Mouse (Mus musculus) liver, embryonic 13.5 days (tissue): Measurements from ENCODE around the gene Pdzd2. TPM values are rescaled to one million over a fixed set of nuclear protein-coding genes. Genes with fewer than 3 reads are reported as not detected.

Experiments used
- ATAC-seq: fragments of 200-750 bp; cut with Nextera tagmentation; 2 replicates; pipeline ENCODE4 v1.8.0; 2017; ENCODE audit warnings: low read depth, mild to moderate bottlenecking, moderate number of reproducible peaks, moderate library complexity
- DNase-seq: peaks from one replicate; pipeline ENCODE4 v3.0.0; 2022
- H3K27ac ChIP-seq: fragments of 300-500 bp; sonication (generic); 2 replicates; pipeline ENCODE4 v1.5.1; 2015; ENCODE audit warnings: moderate library complexity, mild to moderate bottlenecking, inconsistent platforms
- H3K27me3 ChIP-seq: fragments of 300-500 bp; sonication (generic); 2 replicates; pipeline ENCODE4 v1.6.1; 2015; ENCODE audit warnings: mild to moderate bottlenecking, inconsistent platforms
- H3K36me3 ChIP-seq: fragments of 300-500 bp; sonication (generic); 2 replicates; pipeline ENCODE4 v1.6.1; 2015; ENCODE audit warnings: mild to moderate bottlenecking, inconsistent platforms
- H3K4me1 ChIP-seq: fragments of 300-500 bp; sonication (generic); replicated peaks from 2 replicates; pipeline ENCODE4 v1.6.1; 2015; ENCODE audit warnings: inconsistent platforms
- H3K4me2 ChIP-seq: fragments of 300-500 bp; sonication (generic); 2 replicates; pipeline ENCODE4 v1.6.1; 2015; ENCODE audit warnings: inconsistent platforms, mild to moderate bottlenecking, moderate library complexity
- H3K4me3 ChIP-seq: fragments of 300-500 bp; sonication (generic); replicated peaks from 2 replicates; pipeline ENCODE4 v1.5.1; 2015; ENCODE audit warnings: mild to moderate bottlenecking, inconsistent platforms
- H3K9ac ChIP-seq: fragments of 300-500 bp; sonication (generic); 2 replicates; pipeline ENCODE4 v1.6.1; 2015; ENCODE audit warnings: mild to moderate bottlenecking, inconsistent platforms
- H3K9me3 ChIP-seq: fragments of 300-500 bp; sonication (generic); replicated peaks from 2 replicates; pipeline ENCODE4 v1.6.1; 2016; ENCODE audit warnings: inconsistent platforms
- WGBS: fragments of 180-500 bp; shearing (Covaris S2); methylation state at CpG from one replicate; pipeline ENCODE4 v1.1.7; 2015; ENCODE audit not compliant: insufficient replicate concordance; 5-methylcytosine and 5-hydroxymethylcytosine counted together
- polyA plus RNA-seq: library from polyadenylated mRNA; unstranded; fragments of >200 nt; fragmentation: Nextera tagmentation; extraction: Ambion mirVana; gene quantifications from 2 replicates; pipeline ENCODE4 v1.2.1, GENCODE M21; 2015

Pdzd2 gene
- polyA plus RNA-seq, 1 experiment from 2014 or later: 1.5 TPM

GRCm38 (mm10) chr15:12638370-12639030 is 101.2 kb downstream of the Pdzd2 start:
- Histone ChIP-seq H3K27ac (no peak overlapping the region), H3K4me3 (no peak overlapping the region), H3K9ac (no peak overlapping the region), H3K36me3 (no peaks in the 10 kb centered on the region), H3K27me3 (no peaks in the 10 kb centered on the region), H3K4me1 (no peaks in the 10 kb centered on the region), H3K9me3 (no peaks in the 10 kb centered on the region), H3K4me2 (no peak overlapping the region)
- DNase-seq: no peak
- 74% methylated on average over 14 of the region's 14 CpGs for WGBS
- no peak for ATAC-seq

GRCm38 (mm10) chr15:12637511-12637910 is 102.2 kb downstream of the Pdzd2 start:
- no peak for ATAC-seq
- Histone ChIP-seq H3K27ac (no peak overlapping the region), H3K4me1 (no peaks in the 10 kb centered on the region), H3K27me3 (no peaks in the 10 kb centered on the region), H3K9ac (no peak overlapping the region), H3K9me3 (no peaks in the 10 kb centered on the region), H3K4me3 (no peak overlapping the region), H3K4me2 (no peak overlapping the region), H3K36me3 (no peaks in the 10 kb centered on the region)
- WGBS: 70% methylated on average over 8 of the region's 8 CpGs
- DNase-seq: no peak

GRCm38 (mm10) chr15:12636386-12636785 is 103.3 kb downstream of the Pdzd2 start:
- Histone ChIP-seq H3K9ac (no peak overlapping the region), H3K36me3 (no peaks in the 10 kb centered on the region), H3K27me3 (no peaks in the 10 kb centered on the region), H3K27ac (no peak overlapping the region), H3K9me3 (no peaks in the 10 kb centered on the region), H3K4me1 (peaks cover 1% of the 10 kb centered on the region), H3K4me2 (no peak overlapping the region), H3K4me3 (no peak overlapping the region)
- DNase-seq (no peak), ATAC-seq (no peak)
- 60% methylated on average over 5 of the region's 5 CpGs for WGBS

GRCm38 (mm10) chr15:12634921-12635320 is 104.8 kb downstream of the Pdzd2 start:
- WGBS: 68% methylated on average over 8 of the region's 8 CpGs
- no peak overlapping the region for H3K9ac ChIP-seq
- no peaks in the 10 kb centered on the region for H3K9me3 ChIP-seq
- H3K27ac ChIP-seq: no peak overlapping the region
- no peak overlapping the region for H3K4me3 ChIP-seq
- H3K4me1 ChIP-seq: peaks cover 7% of the 10 kb centered on the region
- ATAC-seq (no peak), DNase-seq (no peak)
- H3K36me3 ChIP-seq: no peaks in the 10 kb centered on the region
- H3K27me3 ChIP-seq: no peaks in the 10 kb centered on the region
- no peak overlapping the region for H3K4me2 ChIP-seq

- ATAC-seq (no peak), DNase-seq (no peak)
- 59% methylated on average over 7 of the region's 7 CpGs for WGBS
Observed at GRCm38 (mm10) chr15:12629164-12629563, 110.6 kb downstream of the Pdzd2 start.

DNA sequence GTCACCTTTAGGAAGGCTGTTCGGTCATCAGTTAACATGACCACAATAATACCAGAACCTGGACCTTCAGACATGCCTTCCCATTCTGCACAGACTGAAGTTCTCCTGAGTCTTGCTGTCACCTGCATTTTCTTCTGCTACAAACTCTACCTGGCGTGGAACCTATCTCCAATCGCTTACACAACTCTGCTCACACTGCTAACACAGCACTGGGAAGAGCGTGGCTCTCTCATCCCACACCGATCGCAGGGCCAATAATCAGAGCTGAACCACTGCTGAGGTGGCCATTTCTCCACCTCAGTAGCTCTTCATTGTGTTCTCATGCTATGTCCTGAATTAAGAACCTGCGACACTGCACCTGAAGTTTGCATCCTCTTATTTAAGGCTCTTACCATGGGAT is 111.3 kb downstream of the Pdzd2 start:
- Histone ChIP-seq H3K4me1 (peaks cover 7% of the 10 kb centered on the region), H3K9me3 (no peaks in the 10 kb centered on the region), H3K9ac (no peak overlapping the region), H3K27me3 (no peaks in the 10 kb centered on the region), H3K4me3 (no peak overlapping the region), H3K4me2 (no peak overlapping the region), H3K27ac (no peak overlapping the region), H3K36me3 (no peaks in the 10 kb centered on the region)
- DNase-seq (no peak), ATAC-seq (no peak)
- 78% methylated on average over 7 of the region's 7 CpGs for WGBS

More at GRCm38 (mm10) chr15:12629164-12629563, 110.6 kb downstream of the Pdzd2 start:
- Histone ChIP-seq H3K9me3 (no peaks in the 10 kb centered on the region), H3K27ac (no peak overlapping the region), H3K4me1 (peaks cover 7% of the 10 kb centered on the region), H3K9ac (no peak overlapping the region), H3K27me3 (no peaks in the 10 kb centered on the region), H3K36me3 (no peaks in the 10 kb centered on the region), H3K4me2 (no peak overlapping the region), H3K4me3 (no peak overlapping the region)

DNA sequence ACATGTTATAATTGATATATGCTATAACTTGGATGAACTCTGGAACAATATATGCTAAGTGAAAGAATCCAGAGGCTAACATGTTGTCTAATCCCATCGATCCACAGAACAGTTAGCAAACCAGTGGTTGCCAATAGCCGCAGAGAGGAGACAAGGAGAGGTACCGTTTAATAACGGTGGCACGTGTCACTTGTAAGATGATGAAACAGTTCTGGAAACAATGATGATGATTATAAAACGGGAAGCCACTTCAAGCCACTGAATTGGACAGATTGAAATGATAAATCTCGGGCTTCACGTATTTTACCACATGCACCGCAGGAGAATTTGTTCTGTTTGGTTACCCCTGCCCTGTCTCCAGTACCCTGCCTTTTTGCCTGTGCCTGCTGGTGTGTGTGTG is 112.8 kb downstream of the Pdzd2 start:
- H3K9ac ChIP-seq: no peak overlapping the region
- DNase-seq (no peak), ATAC-seq (no peak)
- no peak overlapping the region for H3K27ac ChIP-seq
- H3K36me3 ChIP-seq: no peaks in the 10 kb centered on the region
- H3K27me3 ChIP-seq: no peaks in the 10 kb centered on the region
- no peak overlapping the region for H3K4me3 ChIP-seq
- no peak overlapping the region for H3K4me2 ChIP-seq
- peaks cover 7% of the 10 kb centered on the region for H3K4me1 ChIP-seq
- 67% methylated on average over 9 of the region's 9 CpGs for WGBS
- H3K9me3 ChIP-seq: no peaks in the 10 kb centered on the region

DNA sequence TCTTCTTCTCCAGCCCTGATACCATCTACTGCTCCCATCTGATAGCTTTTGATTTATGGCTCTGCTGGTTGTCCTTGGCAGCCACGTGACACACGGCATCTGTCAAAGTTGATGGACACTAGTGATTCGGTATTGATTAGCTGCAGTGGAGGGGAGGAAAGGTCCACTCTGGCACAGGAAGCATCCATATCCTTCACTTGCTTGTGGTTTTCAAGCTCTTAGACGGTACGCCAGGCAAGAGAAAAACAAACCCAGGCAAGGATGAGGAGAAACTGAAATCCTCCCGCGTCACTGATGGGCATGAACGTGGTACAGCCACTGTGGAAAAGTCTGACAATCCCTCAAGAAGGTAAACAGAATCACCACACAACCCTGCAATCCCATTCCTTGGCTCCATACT is 113.6 kb downstream of the Pdzd2 start:
- Histone ChIP-seq H3K36me3 (no peaks in the 10 kb centered on the region), H3K27me3 (no peaks in the 10 kb centered on the region), H3K4me3 (no peak overlapping the region), H3K4me2 (no peak overlapping the region), H3K9ac (no peak overlapping the region), H3K4me1 (peaks cover 4% of the 10 kb centered on the region), H3K27ac (no peak overlapping the region), H3K9me3 (no peaks in the 10 kb centered on the region)
- no peak for DNase-seq
- WGBS: 15% methylated on average over 8 of the region's 8 CpGs
- ATAC-seq: no peak

DNA sequence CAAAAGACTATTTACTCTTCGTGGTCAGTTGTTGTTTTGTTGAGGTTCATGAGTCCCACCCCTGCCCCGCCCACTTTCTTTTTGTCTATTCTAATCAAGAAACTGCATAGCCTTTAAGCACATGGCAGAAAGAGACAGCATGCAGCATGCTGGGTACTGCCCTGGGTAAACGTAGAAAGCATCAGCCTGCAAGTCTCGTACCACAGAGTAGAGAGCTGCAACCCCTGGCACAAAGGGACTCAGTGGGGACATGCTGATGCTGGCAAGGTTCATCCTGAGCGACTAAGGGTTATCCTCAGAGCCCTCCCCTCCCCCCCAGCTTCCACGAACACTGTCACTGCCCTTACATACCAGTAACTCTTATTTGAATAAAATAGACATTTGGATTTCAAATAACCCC is 114.2 kb downstream of the Pdzd2 start:
- H3K9me3 ChIP-seq: no peaks in the 10 kb centered on the region
- H3K4me2 ChIP-seq: no peak overlapping the region
- no peak overlapping the region for H3K4me3 ChIP-seq
- H3K9ac ChIP-seq: no peak overlapping the region
- H3K27ac ChIP-seq: no peak overlapping the region
- WGBS: 46% methylated on average over 6 of the region's 6 CpGs
- no peaks in the 10 kb centered on the region for H3K36me3 ChIP-seq
- no peaks in the 10 kb centered on the region for H3K27me3 ChIP-seq
- DNase-seq (no peak), ATAC-seq (no peak)
- H3K4me1 ChIP-seq: no peaks in the 10 kb centered on the region

DNA sequence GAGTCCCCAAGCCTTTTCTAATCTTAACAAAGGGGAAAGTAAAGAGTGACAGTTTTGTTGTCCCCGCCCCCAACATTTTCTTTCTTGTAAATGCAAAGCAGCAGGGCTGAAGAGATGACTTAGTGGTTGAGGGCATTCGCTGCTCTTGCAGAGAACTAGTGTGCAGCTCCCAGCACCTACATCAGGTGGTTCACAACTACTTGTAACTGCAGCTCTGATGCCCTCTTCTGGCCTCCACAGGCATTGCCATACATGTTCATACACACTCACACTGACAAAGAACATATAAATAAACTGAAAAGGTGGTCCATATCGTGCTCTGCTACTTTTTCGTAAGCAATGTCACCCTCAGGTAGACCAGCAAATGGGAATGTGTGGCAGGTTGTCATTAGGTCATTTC is 116.2 kb downstream of the Pdzd2 start:
- no peak overlapping the region for H3K4me3 ChIP-seq
- no peaks in the 10 kb centered on the region for H3K27me3 ChIP-seq
- no peak overlapping the region for H3K4me2 ChIP-seq
- DNase-seq (no peak), ATAC-seq (no peak)
- H3K9me3 ChIP-seq: no peaks in the 10 kb centered on the region
- H3K27ac ChIP-seq: no peak overlapping the region
- 71% methylated on average over 4 of the region's 4 CpGs for WGBS
- H3K4me1 ChIP-seq: no peaks in the 10 kb centered on the region
- no peak overlapping the region for H3K9ac ChIP-seq
- H3K36me3 ChIP-seq: no peaks in the 10 kb centered on the region

GRCm38 (mm10) chr15:12622701-12623100 is 117.0 kb downstream of the Pdzd2 start:
- Histone ChIP-seq H3K27me3 (no peaks in the 10 kb centered on the region), H3K4me1 (no peaks in the 10 kb centered on the region), H3K36me3 (no peaks in the 10 kb centered on the region), H3K4me3 (no peak overlapping the region), H3K4me2 (no peak overlapping the region), H3K27ac (no peak overlapping the region), H3K9me3 (no peaks in the 10 kb centered on the region), H3K9ac (no peak overlapping the region)
- DNase-seq (no peak), ATAC-seq (no peak)
- WGBS: 74% methylated on average over 5 of the region's 5 CpGs

- no peak for DNase-seq
- Histone ChIP-seq H3K27ac (no peak overlapping the region), H3K27me3 (no peaks in the 10 kb centered on the region), H3K36me3 (no peaks in the 10 kb centered on the region), H3K4me1 (peaks cover 4% of the 10 kb centered on the region), H3K4me3 (no peak overlapping the region), H3K4me2 (no peak overlapping the region), H3K9ac (no peak overlapping the region), H3K9me3 (no peaks in the 10 kb centered on the region)
- ATAC-seq: no peak
- WGBS: 66% methylated on average over 7 of the region's 7 CpGs
Observed at GRCm38 (mm10) chr15:12622093-12622643, 117.6 kb downstream of the Pdzd2 start.
